Mouse (Mus musculus) thymus, postnatal 0 days (tissue): Measurements from ENCODE around the gene Olfr1254. TPM values are rescaled to one million over a fixed set of nuclear protein-coding genes. Genes with fewer than 3 reads are reported as not detected.

ENCODE experiments used
- DNase-seq: peaks from one replicate; pipeline ENCODE4 v3.0.0-alpha.2; 2015; ENCODE audit warnings: low spot score
- polyA plus RNA-seq: library from polyadenylated mRNA; unstranded; fragments of >200 nt; fragmentation: Nextera tagmentation; extraction: Ambion mirVana; gene quantifications from 2 replicates; pipeline ENCODE4 v1.2.1, GENCODE M21; 2015

The Olfr1254 gene
- polyA plus RNA-seq: not detected in 2 replicates

DNA sequence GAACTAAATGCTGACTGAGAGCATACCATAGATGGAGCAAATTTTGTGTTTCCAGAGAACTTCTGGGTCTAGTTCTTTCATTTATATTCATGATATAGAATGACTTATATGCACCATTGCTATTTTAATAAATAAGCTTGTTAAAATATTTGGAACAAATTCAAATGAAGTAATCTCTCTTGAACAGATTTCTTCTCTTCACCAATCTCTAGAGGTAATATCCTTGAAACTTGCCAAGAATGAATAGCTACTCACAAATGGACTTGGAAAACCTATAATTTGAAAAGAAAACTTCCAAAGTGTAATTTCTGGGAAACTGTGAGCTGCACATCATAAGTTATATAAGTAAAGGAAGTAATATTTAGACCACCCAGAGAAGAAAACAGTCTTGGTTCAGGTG is at the start of gene Olfr1254:
TSS of gene Olfr1254 (minus strand) at position 101 of the 400 bp plus-strand sequence.
- no peak for DNase-seq

DNA sequence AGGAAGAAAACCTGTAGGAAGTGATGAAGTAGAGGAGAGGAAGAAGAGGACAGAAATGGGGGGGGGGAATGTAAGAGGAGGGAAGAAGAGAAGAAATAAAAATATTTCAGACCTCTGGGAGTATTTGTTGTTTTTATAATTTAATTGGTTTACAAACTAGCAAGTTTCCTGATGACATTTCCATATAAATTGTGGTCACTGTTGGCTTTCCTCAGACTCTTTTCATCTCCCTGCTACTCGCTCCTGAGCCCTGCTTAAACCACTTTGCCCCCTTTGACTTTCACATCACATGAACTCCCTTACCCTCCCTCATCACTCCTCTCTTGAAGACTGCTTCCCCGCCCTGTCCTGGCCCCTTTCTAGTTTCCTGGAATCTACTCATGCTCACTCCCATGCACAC is 48.0 kb upstream of the Olfr1254 start, which contains the start of gene Olfr1256:
TSS of gene Olfr1256 (minus strand) at position 101 of the 400 bp plus-strand sequence.
- DNase-seq: no peak

DNA sequence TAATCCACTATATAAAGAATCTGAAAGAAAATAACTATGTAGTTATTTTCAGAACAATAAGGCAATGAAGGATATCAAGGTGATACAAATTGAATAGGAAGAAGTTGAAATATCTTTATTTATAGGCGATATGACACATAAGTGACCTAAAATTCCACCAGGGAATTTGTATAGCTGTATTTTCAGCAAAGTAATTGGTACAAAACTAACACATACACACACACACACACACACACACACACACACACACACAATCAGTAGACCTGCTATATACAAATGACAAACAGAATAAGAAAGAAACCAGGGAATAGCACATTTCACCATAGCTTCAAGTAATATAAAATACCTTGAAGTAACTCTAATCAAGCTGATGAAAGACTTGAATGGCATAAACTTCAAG is 26.8 kb upstream of the Olfr1254 start:
- DNase-seq: no peak

- no peak for DNase-seq
Observed at GRCm38 (mm10) chr2:89811751-89812150, 18.3 kb upstream of the Olfr1254 start, which contains the start of gene Olfr1255. Olfr1255 (plus strand) TSS chr2:89812051.

DNA sequence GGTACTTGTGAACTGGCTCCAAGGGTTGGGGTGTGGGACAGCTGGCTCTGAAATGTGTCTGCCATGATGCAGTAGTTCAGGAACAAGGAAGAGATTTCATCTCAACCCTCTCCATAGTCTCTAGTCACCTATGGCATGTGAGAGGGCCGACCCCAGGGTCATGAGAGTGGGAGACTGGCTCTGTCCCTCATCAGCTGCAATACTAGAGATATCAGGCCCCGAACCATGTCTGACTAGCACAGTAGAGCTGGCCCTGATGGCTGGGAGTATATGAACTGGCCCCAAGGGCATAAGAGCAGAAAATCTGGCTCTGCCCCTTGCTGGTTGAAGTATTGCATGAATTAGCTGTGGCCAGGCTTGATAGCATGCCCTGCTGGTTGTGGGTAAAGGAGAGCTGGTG is 17.3 kb upstream of the Olfr1254 start:
- no peak for DNase-seq

DNA sequence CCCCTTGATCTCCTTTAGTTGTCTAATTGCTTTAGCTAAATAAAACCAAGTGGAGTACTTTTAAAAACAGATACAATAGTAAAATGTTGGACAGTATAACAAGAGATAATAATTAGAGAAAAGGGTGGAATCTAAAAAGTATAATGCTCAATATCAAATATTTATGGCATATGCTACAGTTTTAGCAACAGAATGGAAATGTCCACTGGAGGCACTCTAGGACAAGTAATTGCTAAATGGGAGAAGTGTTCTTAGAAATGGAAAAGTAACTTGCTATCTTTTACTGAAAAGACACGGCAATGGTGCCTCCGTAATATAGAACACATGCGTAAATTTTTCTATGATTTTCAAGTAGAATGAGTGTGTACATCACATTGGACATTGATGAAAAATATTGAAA is 6.2 kb upstream of the Olfr1254 start:
- DNase-seq: no peak

DNA sequence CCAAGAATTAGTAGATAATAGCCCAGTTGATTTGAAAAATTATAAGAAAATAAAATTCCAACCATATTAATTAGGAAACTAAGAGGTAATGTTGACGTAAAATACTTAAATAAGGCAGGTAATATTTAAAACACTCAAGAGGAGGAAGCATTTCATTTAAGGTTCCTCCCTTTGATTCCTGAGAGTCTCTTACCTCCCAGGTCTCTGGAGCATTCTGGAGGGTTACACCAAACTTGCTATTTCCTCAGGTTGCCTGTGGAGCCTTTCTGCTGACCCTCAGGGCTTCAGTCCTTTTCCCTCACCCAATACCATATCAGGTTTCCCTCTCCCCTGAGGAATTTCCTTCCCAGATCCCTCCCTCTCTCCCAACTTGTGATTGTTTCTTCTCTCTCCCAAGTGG is 36.4 kb downstream of the Olfr1254 start, which contains the start of gene Olfr1253:
TSS of gene Olfr1253 (minus strand) at position 101 of the 400 bp plus-strand sequence.
- DNase-seq: no peak

Other genes with a start within 250 kb of the Olfr1254 start
- gene Olfr1245, start 215.2 kb downstream of the Olfr1254 start, polyA plus RNA-seq: not detected in 2 replicates
- gene Olfr1246, start 200.5 kb downstream of the Olfr1254 start, polyA plus RNA-seq: not detected in 2 replicates
- gene Olfr1247, start 179.5 kb downstream of the Olfr1254 start, polyA plus RNA-seq: not detected in 2 replicates
- gene Olfr1248, start 175.4 kb downstream of the Olfr1254 start, polyA plus RNA-seq: not detected in 2 replicates
- gene Olfr1249, start 158.6 kb downstream of the Olfr1254 start, polyA plus RNA-seq: not detected in 2 replicates
- not detected in 2 replicates for gene Olfr1250, start 132.2 kb downstream of the Olfr1254 start, polyA plus RNA-seq
- not detected in 2 replicates for gene Olfr1251, start 121.7 kb downstream of the Olfr1254 start, polyA plus RNA-seq
- not detected in 2 replicates for gene Olfr1252, start 68.6 kb downstream of the Olfr1254 start, polyA plus RNA-seq
- not detected in 2 replicates for gene Olfr1253, start 36.5 kb downstream of the Olfr1254 start, polyA plus RNA-seq
- not detected in 2 replicates for gene Olfr1255, start 18.4 kb upstream of the Olfr1254 start, polyA plus RNA-seq
- gene Olfr1256, start 47.9 kb upstream of the Olfr1254 start, polyA plus RNA-seq: not detected in 2 replicates
- not detected in 2 replicates for gene Olfr48, start 54.6 kb upstream of the Olfr1254 start, polyA plus RNA-seq
- gene Olfr1257, start 84.8 kb upstream of the Olfr1254 start, polyA plus RNA-seq: not detected in 2 replicates
- gene Olfr1258, start 133.7 kb upstream of the Olfr1254 start, polyA plus RNA-seq: not detected in 2 replicates
- gene Olfr1259, start 155.0 kb upstream of the Olfr1254 start, polyA plus RNA-seq: not detected in 2 replicates
- not detected in 2 replicates for gene Olfr1260, start 180.7 kb upstream of the Olfr1254 start, polyA plus RNA-seq
- not detected in 2 replicates for gene Olfr1261, start 197.6 kb upstream of the Olfr1254 start, polyA plus RNA-seq
- gene Olfr1262, start 206.5 kb upstream of the Olfr1254 start, polyA plus RNA-seq: not detected in 2 replicates
- not detected in 2 replicates for gene Olfr1263, start 218.5 kb upstream of the Olfr1254 start, polyA plus RNA-seq
- gene Olfr1264, start 232.0 kb upstream of the Olfr1254 start, polyA plus RNA-seq: not detected in 2 replicates
- not detected in 2 replicates for gene Olfr1265, start 241.7 kb upstream of the Olfr1254 start, polyA plus RNA-seq